Mouse (Mus musculus) liver, embryonic 14.5 days (tissue): ENCODE data around the gene Hunk. TPM values are rescaled to one million over a fixed set of nuclear protein-coding genes. Genes with fewer than 3 reads are reported as not detected.

Experiments
- ATAC-seq: fragments of 200-750 bp; cut with Nextera tagmentation; 2 replicates; pipeline ENCODE4 v1.8.0; 2017; ENCODE audit warnings: moderate number of reproducible peaks, mild to moderate bottlenecking, moderate library complexity; ENCODE audit not compliant: insufficient read depth
- DNase-seq, 3 experiments: peaks; one replicate each; pipeline ENCODE4 v3.0.0-alpha.2; 2012 to 2013; ENCODE audit warnings: low read depth in 3 of 3, low spot score in 3 of 3
- H3K27ac ChIP-seq: fragments of 300-500 bp; sonication (generic); 2 replicates; pipeline ENCODE4 v1.5.1; 2014; ENCODE audit warnings: moderate library complexity, mild to moderate bottlenecking, control low read depth, inconsistent platforms
- H3K27me3 ChIP-seq: fragments of 300-500 bp; sonication (generic); 2 replicates; pipeline ENCODE4 v1.6.1; 2014; ENCODE audit warnings: mild to moderate bottlenecking, low read length, moderate library complexity; ENCODE audit not compliant: control insufficient read depth, insufficient read depth
- H3K36me3 ChIP-seq: fragments of 300-500 bp; sonication (generic); replicated peaks from 2 replicates; pipeline ENCODE4 v1.6.1; 2014; ENCODE audit warnings: low read depth; ENCODE audit not compliant: control insufficient read depth, insufficient read depth
- H3K4me1 ChIP-seq, 2 experiments: fragments of 200-500 bp in 1 of 2; fragments of 300-500 bp in 1 of 2; sonication (generic) in 1 of 2; replicated peaks; 2 replicates each; pipeline ENCODE4 v1.6.1; 2012 to 2014; ENCODE audit warnings: antibody characterized with exemption in 1 of 2, inconsistent platforms in 1 of 2, low read length in 1 of 2; ENCODE audit not compliant: control insufficient read depth in 2 of 2, insufficient read depth in 2 of 2
- H3K4me2 ChIP-seq: fragments of 300-500 bp; sonication (generic); 2 replicates; pipeline ENCODE4 v1.6.1; 2014; ENCODE audit warnings: low read depth, mild to moderate bottlenecking, control low read depth, moderate library complexity
- H3K4me3 ChIP-seq, 2 experiments: fragments of 200-500 bp in 1 of 2; fragments of 300-500 bp in 1 of 2; sonication (generic) in 1 of 2; 2 replicates each; pipeline ENCODE4 v1.5.1; 2012 to 2014; ENCODE audit warnings: low read depth in 2 of 2, low read length in 2 of 2, mild to moderate bottlenecking in 2 of 2, control low read depth in 1 of 2, inconsistent platforms in 1 of 2, moderate library complexity in 1 of 2; ENCODE audit not compliant: insufficient read depth in 1 of 2
- H3K9ac ChIP-seq: fragments of 300-500 bp; sonication (generic); replicated peaks from 2 replicates; pipeline ENCODE4 v1.6.1; 2014; ENCODE audit warnings: mild to moderate bottlenecking, control low read depth, moderate library complexity
- H3K9me3 ChIP-seq: fragments of 300-500 bp; sonication (generic); 2 replicates; pipeline ENCODE4 v1.6.1; 2016; ENCODE audit warnings: low read length, mixed read lengths; ENCODE audit not compliant: control insufficient read depth
- CTCF ChIP-seq: IDR thresholded peaks from 2 replicates; pipeline ENCODE4 v1.5.1; 2016; ENCODE audit warnings: antibody characterized with exemption, low read depth, control low read depth
- EP300 ChIP-seq: IDR thresholded peaks from 2 replicates; pipeline ENCODE4 v1.6.1; 2016; ENCODE audit warnings: antibody characterized with exemption, low read depth
- WGBS: fragments of 180-500 bp; shearing (Covaris S2); extraction: QIAGEN DNeasy Blood & Tissue Kit; methylation state at CpG from one replicate; pipeline ENCODE4 v1.1.7; 2014; ENCODE audit not compliant: insufficient replicate concordance; 5-methylcytosine and 5-hydroxymethylcytosine counted together
- polyA plus RNA-seq, 2 experiments: library from polyadenylated mRNA; depleted of rRNA in 1 of 2; stranded (reverse) in 1 of 2; unstranded in 1 of 2; fragments of >200 nt; fragmentation: Nextera tagmentation in 1 of 2; extraction: Ambion mirVana in 1 of 2; gene quantifications; 2 replicates each; pipeline versions ENCODE4 v1.2.1 to v1.2.3; 2012 to 2014

Hunk gene
- polyA plus RNA-seq, 2 experiments, result 0.80 to 0.88 TPM

DNA sequence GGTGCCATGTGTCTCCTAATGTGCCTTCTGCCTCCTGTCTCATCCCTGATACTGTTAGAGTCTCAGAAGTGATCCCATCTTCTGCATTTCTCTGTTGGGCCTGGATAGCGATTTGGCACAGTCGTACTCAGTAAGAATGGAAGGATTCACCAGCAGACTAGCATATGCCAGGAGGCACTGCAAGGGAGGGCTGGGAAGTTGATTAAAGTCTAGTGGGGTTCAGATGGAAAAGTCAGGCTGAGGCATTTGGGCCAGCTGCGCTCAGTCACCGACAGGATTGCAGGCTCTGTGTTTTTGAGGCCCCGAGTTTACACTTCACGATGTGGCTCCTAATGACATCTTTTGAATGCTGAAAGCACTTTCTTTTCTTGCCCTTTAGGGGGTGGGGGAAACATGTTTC lies 33.1 kb upstream of the Hunk start:
- ATAC-seq, result no peak
- Histone ChIP-seq H3K27ac (no peak overlapping the region), H3K4me3 (no peak overlapping the region), H3K36me3 (no peaks in the 10 kb centered on the region), H3K27me3 (no peaks in the 10 kb centered on the region; the same call in 1 of the 2 replicates), H3K9ac (no peak overlapping the region), H3K9me3 (no peaks in the 10 kb centered on the region), H3K4me2 (no peak overlapping the region), H3K4me1 (no peaks in the 10 kb centered on the region)
- 62% methylated on average over 6 of the region's 6 CpGs for WGBS
- DNase-seq, result no peak
- TF ChIP-seq EP300 (no peak), CTCF (no peak)

DNA sequence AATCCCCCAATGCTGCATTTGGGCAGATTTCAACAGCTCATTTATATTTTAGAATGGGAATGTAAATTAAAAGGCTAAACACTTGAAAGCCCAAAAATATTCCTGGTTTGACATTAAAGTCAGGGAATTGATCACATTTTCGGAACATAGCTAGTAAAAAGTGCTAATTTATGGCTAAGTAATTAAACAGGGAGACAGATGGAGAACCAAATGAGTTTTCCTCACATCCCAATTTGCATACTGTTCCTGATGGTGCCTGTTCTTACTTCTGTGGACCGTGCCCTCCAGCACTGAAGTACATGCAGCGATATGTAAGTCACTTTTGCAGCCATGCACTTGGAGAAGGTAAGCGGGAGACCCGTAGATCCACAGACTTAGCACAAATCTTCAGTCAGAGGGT lies 32.7 kb upstream of the Hunk start:
- Histone ChIP-seq H3K27me3 (no peaks in the 10 kb centered on the region; the same call in 1 of the 2 replicates), H3K9me3 (no peaks in the 10 kb centered on the region), H3K9ac (no peak overlapping the region), H3K27ac (no peak overlapping the region), H3K4me1 (no peaks in the 10 kb centered on the region), H3K36me3 (no peaks in the 10 kb centered on the region), H3K4me2 (no peak overlapping the region), H3K4me3 (no peak overlapping the region)
- ATAC-seq, result no peak
- TF ChIP-seq CTCF (no peak), EP300 (no peak)
- 67% methylated on average over 5 of the region's 5 CpGs for WGBS
- DNase-seq, result no peak

DNA sequence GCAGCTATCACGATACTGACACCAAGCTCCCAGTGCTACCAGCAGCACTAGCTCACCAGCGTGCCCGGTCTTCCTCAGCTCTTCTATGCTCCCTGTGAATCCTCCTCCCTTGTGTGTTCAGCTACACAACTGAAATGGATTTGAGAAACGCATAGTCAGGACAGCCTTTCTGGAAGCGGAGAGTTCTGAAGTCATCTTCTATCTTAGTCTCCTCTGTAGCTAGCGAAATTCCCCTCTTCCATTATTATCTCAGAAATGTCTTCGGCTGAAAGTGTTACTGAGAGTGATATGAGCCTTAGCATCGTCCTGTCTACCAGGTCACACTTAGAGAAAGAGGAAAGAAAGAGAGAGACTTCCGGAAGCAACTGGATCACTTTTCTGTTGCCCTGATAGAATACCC lies 26.5 kb upstream of the Hunk start:
- H3K4me2 ChIP-seq, result no peak overlapping the region
- ATAC-seq, result no peak

DNA sequence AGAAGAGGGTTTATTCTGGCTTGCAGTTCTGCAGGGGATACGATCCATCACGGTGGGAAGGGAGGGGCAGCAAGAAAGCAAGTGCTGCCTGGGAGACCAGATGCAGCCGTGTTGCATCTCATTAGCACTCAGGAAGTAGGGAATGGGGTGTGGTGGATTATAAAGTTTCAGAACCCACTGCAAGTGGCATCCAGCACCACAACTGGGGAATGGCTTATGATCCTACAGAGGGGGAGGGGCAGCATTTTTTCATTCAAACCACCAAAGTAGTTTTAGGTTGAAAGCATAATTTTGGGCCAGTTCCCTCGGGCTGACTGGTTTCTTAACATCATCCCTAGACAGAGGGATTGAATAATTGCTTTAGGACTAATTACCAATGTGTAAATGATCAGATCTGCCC lies 26.1 kb upstream of the Hunk start:
- 18% methylated on average over 4 of the region's 4 CpGs for WGBS
- Histone ChIP-seq H3K4me1 (no peaks in the 10 kb centered on the region), H3K9me3 (no peaks in the 10 kb centered on the region), H3K4me2 (no peak overlapping the region), H3K27ac (no peak overlapping the region), H3K36me3 (no peaks in the 10 kb centered on the region), H3K4me3 (no peak overlapping the region), H3K9ac (no peak overlapping the region), H3K27me3 (no peaks in the 10 kb centered on the region; the same call in 1 of the 2 replicates)
- TF ChIP-seq EP300, result no peak
- no peak for TF ChIP-seq CTCF
- no peak for ATAC-seq
- DNase-seq, result no peak

More for the DNA sequence above, 26.5 kb upstream of the Hunk start:
- H3K4me3 ChIP-seq, result no peak overlapping the region
- TF ChIP-seq EP300 (no peak), CTCF (no peak)
- DNase-seq, result no peak
- H3K27me3 ChIP-seq, result no peaks in the 10 kb centered on the region; the same call in 1 of the 2 replicates
- no peak overlapping the region for H3K9ac ChIP-seq
- 57% methylated on average over 9 of the region's 9 CpGs for WGBS
- no peaks in the 10 kb centered on the region for H3K9me3 ChIP-seq
- H3K27ac ChIP-seq, result no peak overlapping the region
- no peaks in the 10 kb centered on the region for H3K4me1 ChIP-seq
- H3K36me3 ChIP-seq, result no peaks in the 10 kb centered on the region

DNA sequence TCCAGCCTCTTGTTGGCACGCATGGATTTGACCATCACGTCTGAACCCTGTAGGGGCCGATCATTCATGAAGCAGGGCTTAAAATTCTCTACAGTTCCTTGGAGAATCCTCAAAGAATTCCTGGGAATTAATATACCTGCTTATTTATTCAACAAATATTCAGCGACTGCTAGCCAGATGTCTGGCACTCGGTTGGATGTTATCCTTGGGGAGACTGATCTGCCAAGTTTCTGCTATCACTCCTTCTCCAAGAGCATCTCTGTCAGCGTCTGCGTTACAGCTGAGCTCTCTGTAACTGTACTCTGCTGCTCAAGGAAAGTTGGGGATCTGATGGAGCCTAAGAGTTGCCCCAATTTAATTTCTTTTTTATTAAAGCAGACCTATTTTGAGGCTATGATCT lies 25.5 kb upstream of the Hunk start:
- H3K4me2 ChIP-seq, result no peak overlapping the region
- no peak overlapping the region for H3K4me3 ChIP-seq
- no peaks in the 10 kb centered on the region for H3K9me3 ChIP-seq
- no peak overlapping the region for H3K27ac ChIP-seq
- no peaks in the 10 kb centered on the region for H3K36me3 ChIP-seq
- TF ChIP-seq CTCF, result no peak
- TF ChIP-seq EP300, result no peak
- ATAC-seq (no peak), DNase-seq (no peak)
- no peaks in the 10 kb centered on the region for H3K4me1 ChIP-seq
- WGBS, result 57% methylated on average over 7 of the region's 7 CpGs
- H3K9ac ChIP-seq, result no peak overlapping the region
- no peaks in the 10 kb centered on the region; the same call in 1 of the 2 replicates for H3K27me3 ChIP-seq
